Mouse (Mus musculus) frontal cortex, adult (tissue): ENCODE results near the gene Slc8a3.
"Not testable (repeated sequence)": the region's sequence is repeated elsewhere in the genome, so short reads cannot be mapped to it uniquely, and the experiment has no call there.

Experiments
- ATAC-seq: cut with Nextera tagmentation; 2 replicates; pipeline ENCODE4 v1.9.2; 2017; ENCODE audit warnings: mild to moderate bottlenecking, moderate library complexity, mixed read lengths; ENCODE audit not compliant: low TSS enrichment

The Slc8a3 gene

GRCm38 (mm10) chr12:81332875-81333421, at the start of gene Slc8a3:
Gene Slc8a3, minus strand, starts transcription at chr12:81333180.
- peak; percentile 70 for ATAC-seq

- not testable (repeated sequence) for ATAC-seq
These were observed 46.4 kb upstream of the Slc8a3 start, which contains the start of gene Gm4787 for GRCm38 (mm10) chr12:81379364-81379763. Gene Gm4787, minus strand, starts transcription at chr12:81379464.

DNA sequence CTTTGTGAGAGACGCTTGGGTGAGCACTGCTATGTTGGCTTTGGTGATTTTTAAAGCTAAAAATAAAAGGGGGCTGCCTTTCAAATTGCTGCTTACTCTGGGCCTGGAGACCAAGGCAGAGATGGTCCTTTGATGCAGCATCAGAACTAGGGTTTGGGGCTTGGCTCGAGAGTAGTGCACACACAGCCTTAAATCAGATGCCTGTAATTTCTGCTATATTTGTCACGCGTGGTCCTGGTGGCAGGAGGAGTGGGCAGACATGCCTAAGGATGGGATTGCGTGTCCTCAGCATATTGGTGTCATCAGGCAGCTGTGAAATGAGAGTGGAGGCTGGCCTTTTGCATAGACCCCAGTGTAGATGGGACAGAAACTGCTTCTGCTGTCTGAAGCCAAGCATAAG, 861 bp upstream of the Slc8a3 start:
- ATAC-seq: no peak

DNA sequence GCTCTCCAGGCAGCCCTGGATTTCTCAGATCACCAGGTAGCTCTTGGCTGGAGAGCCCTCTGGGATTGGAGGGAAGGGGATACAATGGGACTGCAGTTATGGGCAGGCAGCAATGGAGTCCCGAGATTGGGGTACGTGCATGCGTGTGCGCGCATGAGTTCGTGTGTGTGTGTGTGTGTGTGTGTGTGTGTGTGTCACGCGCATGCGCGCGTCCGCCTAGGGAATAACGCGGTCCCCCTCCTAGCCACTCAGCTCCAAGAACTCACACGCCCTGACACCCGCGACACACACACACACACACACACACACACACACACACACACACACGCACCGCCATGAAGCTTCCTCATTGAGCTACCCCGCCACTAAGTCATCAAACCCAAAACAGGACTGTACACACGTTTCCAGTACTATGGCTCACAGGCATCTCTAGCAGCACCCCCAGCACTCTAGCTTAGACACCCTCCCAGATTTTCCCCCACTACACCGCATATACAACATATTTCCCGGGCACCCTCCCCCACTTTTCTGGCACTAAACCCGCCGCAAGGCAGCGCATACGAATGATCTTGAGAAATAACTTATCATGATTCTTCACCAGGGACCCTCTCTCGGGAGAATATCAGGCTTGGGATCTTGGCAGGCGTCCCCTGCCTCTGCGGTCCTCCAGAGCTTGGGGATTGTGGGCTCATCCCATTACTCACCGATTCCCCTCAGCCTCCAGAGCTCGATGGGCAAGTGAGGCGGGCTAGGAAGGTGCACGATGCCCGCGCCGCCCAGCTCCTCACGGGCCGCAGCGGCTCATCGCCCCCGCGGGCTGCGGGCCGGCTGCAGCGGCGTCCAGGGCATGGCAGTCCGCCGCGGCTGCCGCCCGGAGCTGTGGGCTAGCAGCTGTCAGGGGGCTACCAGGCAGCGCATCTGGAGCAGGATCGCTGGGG, 774 bp downstream of the Slc8a3 start:
- peak; percentile 44 for ATAC-seq

GRCm38 (mm10) chr12:81331046-81331638, 1.8 kb downstream of the Slc8a3 start:
- ATAC-seq: no peak

DNA sequence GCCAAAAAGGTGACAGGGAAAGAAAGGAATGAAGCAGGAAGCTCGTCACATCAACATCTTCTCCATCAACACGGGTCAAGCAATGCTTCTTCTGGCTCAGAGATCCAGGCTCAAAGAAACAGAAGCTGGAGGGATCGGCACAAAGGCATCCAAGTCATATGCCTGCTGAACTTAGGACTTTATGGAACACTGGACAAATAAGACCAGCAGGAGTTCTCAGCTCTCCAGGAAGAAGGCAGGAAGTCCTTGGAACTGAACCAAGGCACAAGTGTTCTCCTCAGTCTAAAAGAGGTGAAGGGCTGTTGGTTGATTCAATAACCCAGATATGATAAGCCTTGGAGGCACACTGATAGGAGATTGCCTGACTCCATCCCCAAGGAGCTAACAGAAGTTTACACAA, 8.0 kb downstream of the Slc8a3 start:
- ATAC-seq: no peak

DNA sequence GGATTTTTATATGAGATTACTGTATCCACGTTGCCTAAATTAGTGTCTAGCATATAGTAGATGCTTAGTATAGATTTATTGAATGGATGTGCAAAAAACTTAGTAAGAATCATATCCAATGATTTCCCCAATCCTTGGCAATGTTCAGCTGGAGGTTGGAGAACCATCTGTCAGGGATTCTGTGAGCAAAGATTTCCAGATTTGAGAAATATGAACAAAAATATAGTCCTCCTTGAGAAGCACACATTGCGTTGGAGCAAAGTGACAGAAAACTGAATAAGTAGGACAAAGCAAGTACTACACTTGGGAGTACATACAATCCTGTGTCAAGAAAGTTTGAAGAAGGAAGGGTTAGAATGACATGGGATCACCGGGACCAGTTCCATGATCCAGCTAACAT, 8.9 kb downstream of the Slc8a3 start:
- ATAC-seq: peak; percentile 94

- ATAC-seq: no peak
These were observed 12.0 kb downstream of the Slc8a3 start for GRCm38 (mm10) chr12:81321021-81321420.

DNA sequence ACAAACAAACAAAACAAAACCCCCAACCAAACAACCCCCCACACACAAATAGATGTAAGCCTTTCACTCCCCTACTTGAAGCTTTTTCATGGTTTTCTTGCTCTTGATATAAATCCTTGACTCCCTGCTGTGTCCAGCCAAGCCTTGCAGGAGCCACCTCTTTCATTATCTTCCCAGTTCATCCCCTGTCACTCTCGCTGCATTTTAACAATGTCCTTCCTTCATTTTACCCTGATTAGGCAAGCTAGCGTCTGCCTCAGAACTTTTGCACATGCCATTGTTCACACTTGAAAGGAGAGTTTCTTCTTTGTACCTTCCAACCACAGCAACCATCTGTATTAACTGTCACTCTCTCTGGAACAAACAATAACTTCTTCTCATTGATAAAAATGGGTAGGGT, 15.2 kb downstream of the Slc8a3 start:
- ATAC-seq: no peak

GRCm38 (mm10) chr12:81315953-81316352, 17.0 kb downstream of the Slc8a3 start:
- ATAC-seq: peak; percentile 31; the same call in 1 of the 2 replicates

- ATAC-seq: no peak
These were observed 29.4 kb downstream of the Slc8a3 start for GRCm38 (mm10) chr12:81303626-81304025.

- ATAC-seq: peak; percentile 77
These were observed 38.4 kb downstream of the Slc8a3 start for GRCm38 (mm10) chr12:81294613-81295012.

DNA sequence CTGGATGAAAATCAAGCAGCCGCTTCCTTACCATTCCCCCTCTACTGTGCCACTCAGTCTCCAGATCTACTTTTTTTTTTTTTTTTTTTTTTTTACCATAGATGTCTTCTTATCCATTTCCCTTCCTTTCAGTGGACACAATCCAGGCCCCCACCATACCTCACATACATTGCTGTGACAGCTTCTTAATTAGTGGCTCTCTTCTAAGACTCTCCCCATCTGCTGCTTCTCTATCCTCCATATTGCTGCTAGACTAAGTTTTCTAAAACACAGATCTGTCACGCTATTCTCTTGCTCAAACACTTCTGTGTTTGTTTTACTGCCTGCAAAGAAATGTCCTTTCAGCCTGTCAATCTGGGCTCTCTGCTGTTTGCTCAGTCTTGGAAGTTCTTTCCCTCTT, 54.9 kb downstream of the Slc8a3 start:
- ATAC-seq: no peak

DNA sequence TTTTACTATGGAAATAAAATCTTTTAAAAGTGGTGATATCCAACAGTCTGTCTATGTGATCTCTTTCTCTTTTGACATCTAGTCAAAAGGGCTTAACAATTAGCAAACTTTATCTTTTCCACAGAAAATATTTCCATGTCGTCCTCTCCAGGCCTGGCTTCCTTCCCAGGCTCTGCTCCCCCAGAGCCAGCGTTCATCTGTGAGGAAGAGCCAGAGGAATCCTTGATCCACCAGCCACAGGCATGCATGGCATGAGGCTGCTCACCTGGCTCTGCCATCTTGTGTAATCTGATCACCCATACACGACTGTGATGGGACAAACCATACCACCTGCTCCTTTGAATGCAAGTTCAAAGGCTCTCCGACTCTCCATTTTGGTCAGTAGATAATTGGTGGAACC, 58.4 kb downstream of the Slc8a3 start:
- ATAC-seq: no peak

GRCm38 (mm10) chr12:81273333-81273732, 59.6 kb downstream of the Slc8a3 start:
- no peak for ATAC-seq

GRCm38 (mm10) chr12:81269246-81269645, 63.7 kb downstream of the Slc8a3 start:
- ATAC-seq: no peak

DNA sequence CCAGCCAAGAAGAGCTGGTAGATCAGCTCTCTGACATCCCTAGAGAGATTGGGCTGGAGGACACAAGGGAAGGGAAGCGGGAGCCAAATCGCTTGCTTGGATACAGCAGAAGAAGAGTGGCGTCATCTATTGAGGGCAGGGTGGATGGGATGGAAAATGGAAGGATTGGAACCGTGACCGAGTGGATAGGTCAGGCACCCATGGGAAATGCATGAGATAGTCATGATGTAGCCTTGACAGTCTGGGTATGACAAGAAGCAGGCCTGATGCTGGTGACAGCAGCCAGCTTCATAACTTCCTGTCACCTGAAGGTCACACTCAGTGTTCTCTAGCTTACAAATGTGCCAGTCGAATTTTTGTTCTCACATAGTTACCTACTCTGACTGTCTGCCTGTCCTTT, 70.2 kb downstream of the Slc8a3 start:
- no peak for ATAC-seq

GRCm38 (mm10) chr12:81258215-81258614, 74.8 kb downstream of the Slc8a3 start:
- no peak for ATAC-seq

GRCm38 (mm10) chr12:81245411-81245810, 87.6 kb downstream of the Slc8a3 start:
- ATAC-seq: no peak

- ATAC-seq: peak; percentile 92
These were observed 88.0 kb downstream of the Slc8a3 start for GRCm38 (mm10) chr12:81244954-81245353.

DNA sequence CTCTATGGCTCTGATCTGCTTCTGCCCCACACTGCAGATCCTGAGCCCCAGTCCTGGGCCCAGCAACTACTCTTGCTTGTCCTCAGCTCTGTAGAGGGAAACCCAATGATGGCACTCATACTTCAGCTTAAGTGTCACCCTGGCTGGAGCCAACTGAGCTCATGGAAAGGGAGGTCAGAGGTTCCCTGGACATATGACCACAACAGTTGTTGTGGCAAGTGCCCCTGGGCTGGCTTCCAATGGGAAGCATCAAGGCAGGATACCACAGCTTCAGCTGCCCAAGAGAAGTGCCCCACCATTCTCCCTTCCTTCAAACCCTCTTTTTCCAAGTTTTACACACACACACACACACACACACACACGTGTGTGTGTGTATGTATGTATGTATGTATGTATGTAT, 88.5 kb downstream of the Slc8a3 start:
- no peak for ATAC-seq

DNA sequence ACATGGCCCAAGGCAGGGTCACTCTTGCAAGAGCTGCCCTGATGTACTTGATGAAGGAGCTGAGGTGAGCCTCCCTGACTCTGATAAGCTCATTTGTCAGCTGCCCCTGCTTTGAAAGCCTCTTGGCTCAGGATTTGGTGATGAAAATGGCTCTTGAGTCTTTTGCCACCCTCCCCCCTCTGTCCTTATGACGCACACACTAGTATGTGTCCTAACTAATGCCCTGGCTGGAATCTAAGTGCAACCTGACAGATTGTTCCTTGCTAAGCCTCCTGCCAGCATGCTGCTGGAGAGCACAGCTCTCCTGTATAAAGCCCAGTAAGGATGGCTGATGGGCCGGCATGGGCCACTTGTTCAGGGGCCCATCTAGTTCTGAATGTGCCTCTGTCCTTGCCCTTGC, 91.3 kb downstream of the Slc8a3 start:
- no peak for ATAC-seq

GRCm38 (mm10) chr12:81241096-81241495, 91.9 kb downstream of the Slc8a3 start:
- no peak for ATAC-seq
